Mouse (Mus musculus) skeletal muscle tissue, adult 2 months (tissue): ENCODE measurements at regions not wholly inside any gene's neighbourhood (a gene's known extent, or its start where the extent isn't known, plus 50 kb on each side); places are given as distances from the start of the nearest gene placed in this dataset.

Experiments
- DNase-seq: peaks from one replicate; pipeline ENCODE4 v3.0.0-alpha.2; 2012; ENCODE audit warnings: low read depth, low spot score

DNA sequence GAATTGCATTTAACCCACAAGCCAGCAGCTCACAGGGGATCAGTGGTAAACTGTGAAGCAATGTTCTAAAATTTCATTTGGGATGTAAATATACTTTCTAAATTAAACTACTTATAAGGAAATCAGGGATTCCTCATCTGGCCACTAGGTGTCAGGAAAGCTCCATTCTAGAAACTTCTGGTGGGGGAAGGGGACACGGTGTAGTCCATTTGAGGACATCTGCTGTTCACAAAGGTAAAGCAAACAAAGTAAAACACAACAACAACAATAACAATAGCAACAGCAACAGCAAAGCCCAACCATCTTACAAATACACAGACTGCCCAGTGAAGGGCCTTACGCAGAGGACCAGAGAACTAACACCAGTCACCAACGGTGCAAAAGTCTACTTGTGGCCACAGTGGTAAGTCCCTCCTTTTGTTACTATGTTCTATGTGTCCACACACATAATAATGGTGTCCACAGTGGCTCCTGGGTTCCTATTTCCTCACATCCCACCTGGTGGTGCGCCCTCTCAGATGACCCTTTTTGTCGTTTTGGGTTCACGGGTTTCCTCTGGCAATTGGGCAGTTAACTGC, 105.9 kb upstream of the Fam241a start:
- peak; percentile 10 for DNase-seq

DNA sequence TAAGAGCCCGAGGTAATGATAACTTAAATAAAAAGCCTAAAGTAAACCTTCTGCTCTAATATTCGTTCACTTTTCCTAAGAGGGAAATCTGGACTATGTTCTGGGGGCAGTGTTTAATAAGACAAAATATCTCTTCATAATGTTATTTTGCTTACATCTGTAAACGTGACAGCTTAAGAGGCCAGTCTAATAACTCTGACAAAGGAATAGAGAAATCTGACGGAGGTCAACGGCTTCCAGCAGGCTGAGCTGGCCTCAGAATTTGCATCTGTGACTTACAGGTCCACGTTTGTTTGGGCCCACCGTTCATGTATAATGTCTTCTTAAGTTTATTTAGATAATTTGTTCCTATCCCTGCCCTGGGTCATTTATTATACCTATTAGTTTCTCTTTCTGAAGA, 99.6 kb upstream of the Fam241a start:
- no peak for DNase-seq

DNA sequence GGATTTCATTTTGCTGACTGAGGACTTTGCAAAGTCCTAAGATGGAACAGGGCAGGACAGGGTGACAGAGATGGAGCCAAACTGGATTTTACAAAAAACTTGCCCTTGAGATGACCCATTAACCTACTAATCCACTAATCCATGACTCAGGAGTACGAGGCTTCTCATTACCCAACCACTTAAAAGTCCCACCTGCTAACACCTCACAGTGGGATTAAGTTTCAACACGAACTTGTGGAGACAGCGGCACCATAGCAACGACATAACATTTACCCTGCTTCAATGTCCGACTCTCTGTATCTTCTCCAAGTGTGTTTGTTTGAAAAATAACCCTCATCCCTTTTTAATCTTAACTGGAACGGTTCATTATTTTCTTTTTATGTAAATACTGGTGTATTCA, 91.5 kb upstream of the Fam241a start:
- DNase-seq, result no peak

DNA sequence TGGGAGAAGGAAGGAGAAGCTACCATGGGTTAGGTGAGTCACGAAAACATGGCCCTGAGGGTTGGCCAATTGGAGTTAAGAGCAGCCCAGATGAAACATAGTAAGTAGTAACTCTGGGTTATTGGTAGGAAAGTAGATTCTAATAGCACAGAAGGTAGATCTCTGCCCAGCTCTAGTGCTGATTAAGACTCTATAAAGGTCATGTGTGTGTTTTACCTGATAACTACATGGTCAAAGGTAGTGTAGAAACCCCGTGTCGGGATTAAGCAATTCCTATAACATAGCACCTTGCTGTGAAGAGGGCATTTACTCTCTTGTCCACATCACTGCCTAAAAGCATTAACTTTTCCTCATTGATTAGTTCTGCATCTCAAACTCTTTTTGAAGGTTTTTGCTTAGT, 89.0 kb upstream of the Fam241a start:
- no peak for DNase-seq

DNA sequence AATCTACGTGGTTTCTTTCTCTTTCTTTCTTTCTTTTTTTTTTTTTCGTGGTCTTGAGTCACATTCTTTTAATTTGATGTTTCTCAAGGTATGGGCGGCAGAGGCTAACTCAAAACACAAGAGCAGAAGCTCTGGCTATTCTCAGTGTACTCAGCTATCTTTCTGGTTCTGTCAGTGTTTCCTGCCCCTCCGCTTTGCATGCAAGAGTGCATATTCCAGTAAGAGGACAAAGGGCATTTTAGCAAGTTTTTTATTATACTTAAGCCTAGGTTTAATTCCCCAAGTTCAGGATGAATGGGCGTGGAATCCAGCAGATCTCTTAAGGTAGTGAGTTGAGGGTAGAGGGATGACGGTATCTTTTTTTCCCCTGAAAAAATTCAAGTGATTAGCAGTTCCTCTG, 81.1 kb upstream of the Fam241a start:
- DNase-seq, result no peak

DNA sequence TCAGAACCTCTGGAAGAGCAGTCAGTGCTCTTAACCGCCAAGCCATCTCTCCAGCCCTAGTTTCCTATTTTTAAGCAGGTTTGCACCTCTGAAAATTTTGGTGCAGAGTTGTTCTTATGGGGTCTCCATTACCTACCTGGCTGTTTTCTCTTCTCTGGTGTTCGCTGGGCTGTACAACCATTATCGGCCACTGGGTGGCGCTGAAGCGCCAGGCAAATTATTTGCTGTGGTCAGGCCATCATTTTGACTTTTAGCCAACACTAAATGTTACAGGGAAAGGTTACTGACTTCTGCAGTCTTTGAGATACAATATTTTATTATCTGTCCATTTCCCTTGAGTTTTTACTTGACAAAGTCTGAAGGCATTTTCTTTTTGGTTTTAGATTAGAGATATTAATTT, 74.8 kb upstream of the Fam241a start:
- DNase-seq, result peak; percentile 13

DNA sequence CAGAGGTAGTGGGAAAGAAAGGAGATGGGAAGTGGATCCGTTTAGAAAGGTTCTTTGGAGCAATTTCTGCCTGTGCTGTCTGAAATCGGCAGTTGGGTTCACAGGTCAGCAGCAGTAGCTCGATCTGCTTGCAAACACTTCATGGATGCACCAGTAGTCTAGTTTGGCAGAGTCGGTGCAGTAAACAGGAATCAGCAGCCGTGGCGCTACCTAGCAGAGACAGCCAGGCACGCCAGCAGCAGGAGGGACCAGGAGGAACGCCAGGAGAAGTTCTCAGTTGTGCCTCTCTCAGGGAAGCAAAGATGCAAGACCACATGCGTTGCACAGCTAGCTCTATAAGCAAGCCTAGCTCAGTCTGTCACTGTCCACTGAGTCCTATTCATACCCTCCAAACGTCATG, 71.0 kb upstream of the Fam241a start:
- DNase-seq, result no peak

DNA sequence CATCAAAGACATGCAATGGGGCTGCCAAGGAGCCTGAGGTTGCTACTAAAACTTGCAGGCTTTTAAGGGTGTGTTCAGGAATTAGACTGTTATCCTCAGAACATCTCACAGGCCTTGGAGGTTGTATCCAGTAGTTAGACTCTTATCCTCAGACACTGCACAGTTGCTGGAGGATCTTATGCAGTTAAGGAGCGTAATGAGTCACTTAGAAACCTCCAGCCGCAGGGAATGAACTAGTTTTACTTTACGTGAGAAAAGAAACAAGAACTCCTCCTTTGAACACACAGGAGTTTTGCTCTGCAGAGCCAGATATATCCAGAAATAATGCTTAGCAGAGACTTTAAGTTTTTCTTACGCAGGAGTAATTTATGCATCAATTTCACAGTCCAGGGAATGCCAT, 70.1 kb upstream of the Fam241a start:
- no peak for DNase-seq

DNA sequence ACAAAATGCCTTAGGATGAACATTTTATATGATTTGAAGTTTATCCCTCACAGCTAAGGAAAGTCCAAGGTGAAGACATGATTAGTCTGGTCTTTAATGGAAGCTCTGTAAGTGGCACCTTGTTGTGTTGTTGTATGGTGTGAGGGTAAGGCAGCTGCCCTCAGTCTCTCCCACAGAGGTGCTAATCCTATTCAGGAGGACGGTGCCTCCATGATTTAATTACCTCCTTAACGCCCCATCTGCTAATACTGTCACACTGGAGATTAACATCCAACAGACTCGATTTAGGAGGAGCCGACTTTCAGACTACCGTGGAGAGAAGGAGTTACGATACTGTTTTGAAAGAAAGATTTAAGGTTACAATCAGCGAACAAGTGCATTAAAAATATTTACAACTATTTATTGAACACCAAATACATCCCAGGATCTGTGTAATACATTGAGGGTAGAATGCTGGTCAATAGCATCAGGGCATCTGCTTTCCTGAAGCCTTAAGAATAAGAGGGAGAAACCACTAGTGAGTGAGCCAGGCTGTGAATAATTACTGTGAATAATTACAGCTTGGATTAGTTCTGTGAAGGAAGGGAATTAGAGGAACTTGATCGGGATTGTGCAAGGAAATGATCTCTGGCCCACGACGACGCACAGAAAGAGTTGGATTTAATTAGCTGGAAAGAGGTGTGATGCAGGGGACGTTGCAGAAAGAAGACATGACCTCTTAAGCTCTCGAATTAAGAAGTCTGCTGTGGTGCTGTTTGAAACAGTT, 63.0 kb upstream of the Fam241a start:
- DNase-seq, result no peak

DNA sequence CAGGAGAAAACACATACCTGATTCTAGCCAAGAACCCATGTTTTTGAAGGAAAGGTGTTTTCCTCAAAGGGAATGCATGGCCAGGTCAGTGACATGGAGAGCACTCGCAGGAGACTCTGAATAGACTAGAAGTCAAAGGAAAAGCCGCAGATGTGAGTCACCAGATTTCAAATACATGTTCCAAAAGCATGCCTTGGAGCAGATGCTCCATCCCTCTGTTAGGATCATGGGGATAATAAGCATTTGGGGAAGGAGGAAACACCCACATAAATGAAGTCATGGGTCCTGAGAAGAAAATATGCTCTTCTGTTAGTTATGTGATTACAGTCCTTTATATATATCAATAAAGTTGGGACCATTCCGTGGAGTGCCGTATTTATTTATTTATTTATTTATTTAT, 58.7 kb upstream of the Fam241a start:
- no peak for DNase-seq

DNA sequence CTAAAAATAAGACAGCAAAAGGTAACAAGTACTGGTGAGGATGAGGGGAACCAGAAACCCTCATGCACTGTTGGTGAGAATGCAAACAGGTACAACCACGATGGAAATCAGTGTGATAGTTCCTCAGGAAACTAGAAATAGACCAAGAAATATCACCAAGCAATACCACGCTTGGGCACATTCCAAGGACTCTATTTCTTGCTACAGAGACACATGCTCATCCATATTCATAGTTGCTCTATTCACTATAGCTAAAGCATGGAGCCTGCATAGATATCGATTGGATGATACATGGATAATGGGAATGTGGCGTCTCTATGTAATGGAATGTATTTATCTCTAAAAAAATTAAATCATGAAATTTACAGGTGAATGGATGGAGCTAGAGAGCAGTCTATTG, 57.5 kb upstream of the Fam241a start:
- no peak for DNase-seq

DNA sequence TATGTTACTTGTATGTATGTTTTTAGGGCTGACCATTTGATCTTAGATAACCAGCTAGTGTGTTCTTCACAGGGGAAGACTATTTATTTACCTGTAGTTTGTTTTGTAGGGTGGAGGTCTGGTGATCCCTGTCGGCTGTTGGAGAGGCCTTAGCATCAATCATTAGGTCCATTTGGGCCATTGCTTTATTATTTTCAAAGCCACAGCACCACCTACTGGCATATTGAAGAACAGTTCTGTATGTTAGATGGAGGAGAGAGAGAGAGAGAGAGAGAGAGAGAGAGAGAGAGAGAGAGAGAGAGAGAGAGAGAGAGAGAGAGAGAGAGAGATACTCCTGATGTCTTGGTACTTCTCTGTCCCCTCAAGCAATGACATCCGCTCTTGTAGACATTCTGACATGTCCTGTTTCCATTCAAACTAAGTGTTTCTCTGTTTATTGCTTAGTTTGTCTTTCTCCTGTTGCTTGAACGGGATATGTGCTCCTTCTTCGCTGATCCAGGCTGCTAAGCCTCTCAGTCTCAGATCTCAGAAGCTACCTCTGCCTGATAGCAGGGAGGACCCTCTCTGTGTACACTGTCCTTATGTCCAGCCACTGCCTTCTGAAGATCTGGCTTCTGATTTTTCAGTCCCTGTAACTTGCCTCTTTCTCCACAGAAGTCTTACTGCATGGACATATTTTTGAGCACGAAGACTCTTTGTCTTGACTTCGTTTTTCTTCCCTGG, 52.9 kb upstream of the Fam241a start:
- peak; percentile 35 for DNase-seq

DNA sequence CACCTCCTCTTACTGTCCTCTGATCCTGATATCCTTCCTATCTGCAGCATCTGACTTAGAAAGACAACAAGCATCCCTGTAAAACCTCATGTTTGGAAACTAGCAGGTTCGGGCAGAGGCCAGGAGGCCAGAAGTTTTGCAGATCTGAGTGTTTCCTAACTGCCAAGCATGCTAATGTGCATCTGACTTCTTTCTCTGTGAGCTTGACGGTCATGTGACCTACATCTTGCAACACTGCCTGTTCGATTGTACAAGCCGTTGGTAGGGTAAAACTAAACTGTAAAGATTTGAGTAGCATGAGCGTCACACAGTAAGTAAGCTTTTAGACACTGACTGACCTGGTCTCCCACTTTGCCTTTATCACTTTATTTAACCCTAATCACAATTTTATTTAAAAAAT, 52.2 kb upstream of the Fam241a start:
- no peak for DNase-seq
